Mouse (Mus musculus) testis, adult 2 months (tissue): ENCODE results near the gene Mdga1. TPM values are rescaled to one million over a fixed set of nuclear protein-coding genes. Genes with fewer than 3 reads are reported as not detected.

Source experiments
- H3K27ac ChIP-seq: fragments of 200-500 bp; 2 replicates; pipeline ENCODE4 v1.5.1; 2012; ENCODE audit warnings: low read depth, low read length; ENCODE audit not compliant: control insufficient read depth, insufficient read depth
- H3K27me3 ChIP-seq: fragments of 200-500 bp; 2 replicates; pipeline ENCODE4 v1.6.1; 2012; ENCODE audit warnings: mild to moderate bottlenecking, low read length, moderate library complexity; ENCODE audit not compliant: control insufficient read depth, insufficient read depth
- H3K36me3 ChIP-seq: fragments of 200-500 bp; 2 replicates; pipeline ENCODE4 v1.6.1; 2012; ENCODE audit warnings: mild to moderate bottlenecking, low read length; ENCODE audit not compliant: control insufficient read depth, insufficient read depth
- H3K4me1 ChIP-seq: fragments of 200-500 bp; 2 replicates; pipeline ENCODE4 v1.6.1; 2012; ENCODE audit warnings: low read length; ENCODE audit not compliant: control insufficient read depth, insufficient read depth
- H3K4me3 ChIP-seq: fragments of 200-500 bp; 2 replicates; pipeline ENCODE4 v1.5.1; 2012; ENCODE audit warnings: low read depth, mild to moderate bottlenecking, low read length, moderate library complexity, mixed read lengths; ENCODE audit not compliant: control insufficient read depth
- CTCF ChIP-seq: fragments of 200-500 bp; IDR thresholded peaks from 2 replicates; pipeline ENCODE4 v1.5.1; 2012; ENCODE audit warnings: low read depth, mild to moderate bottlenecking, inconsistent platforms, low read length, moderate library complexity; ENCODE audit not compliant: control insufficient read depth, insufficient read depth, insufficient replicate concordance
- POLR2A ChIP-seq: fragments of 200-500 bp; IDR thresholded peaks from 2 replicates; pipeline ENCODE4 v1.6.1; 2012; ENCODE audit warnings: low read depth, mild to moderate bottlenecking, inconsistent platforms, low read length, moderate library complexity; ENCODE audit not compliant: control insufficient read depth
- polyA plus RNA-seq: library from polyadenylated mRNA; depleted of rRNA; stranded (reverse); fragments of >200 nt; gene quantifications from 2 replicates; pipeline ENCODE4 v1.2.3, GENCODE M21; 2012

The Mdga1 gene
- polyA plus RNA-seq, 1 experiment: 0.42 TPM

DNA sequence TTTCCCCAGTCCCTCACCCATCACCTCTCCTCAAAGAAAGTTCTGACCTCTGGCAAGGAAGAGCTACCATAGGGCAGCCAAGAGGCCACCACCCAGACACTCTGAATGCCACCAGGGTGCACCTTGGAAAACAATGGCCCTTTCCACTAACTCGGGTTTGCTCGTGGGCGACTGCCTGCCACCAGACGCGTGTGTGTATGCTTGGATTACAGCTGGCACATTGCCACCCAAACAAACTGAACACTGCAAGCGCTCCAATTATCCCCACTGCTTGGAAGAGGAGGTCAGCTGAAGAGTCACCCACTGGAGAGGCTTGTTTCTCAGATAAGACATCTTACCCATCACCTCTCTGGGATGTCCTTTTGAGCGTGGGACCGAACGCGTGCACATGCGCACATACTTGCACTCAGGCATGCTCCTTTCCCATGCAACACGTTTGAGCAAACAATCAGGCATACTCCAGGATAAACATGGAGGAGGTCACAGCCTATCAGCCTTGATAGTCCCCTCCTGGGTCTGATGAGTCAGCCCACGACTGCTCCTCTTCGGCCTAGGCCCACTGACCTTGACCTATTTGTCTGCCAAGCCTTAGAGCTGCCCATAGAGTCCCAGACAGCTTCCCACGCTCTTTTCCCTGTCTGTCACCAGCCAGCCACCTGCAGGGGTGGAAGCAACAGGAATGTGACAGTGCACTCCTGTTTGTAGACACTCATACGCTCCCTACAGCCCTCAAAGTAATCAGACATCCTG, 67.3 kb downstream of the Mdga1 start:
- Histone ChIP-seq H3K27ac (no peak overlapping the region), H3K4me3 (no peak overlapping the region)
- TF ChIP-seq POLR2A (no peak), CTCF (no peak)

DNA sequence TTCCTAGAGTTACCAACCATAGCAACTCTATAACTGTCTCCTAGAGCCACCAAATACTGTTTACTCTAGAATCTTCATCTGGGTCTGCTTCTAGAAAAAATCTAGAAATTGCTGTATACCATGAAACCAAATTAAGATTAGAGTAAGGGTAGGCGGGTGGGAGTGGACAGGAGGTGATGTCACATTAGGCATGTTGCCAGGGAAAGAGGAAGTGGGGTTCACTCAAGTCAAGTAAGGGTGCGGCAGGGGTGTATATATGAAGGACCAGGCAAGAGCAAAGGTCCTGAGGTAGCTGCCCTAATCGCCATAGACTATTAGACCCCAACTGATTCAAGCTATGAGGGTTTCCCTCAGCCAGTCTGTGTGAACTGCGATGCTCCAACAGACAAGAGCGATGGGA, 69.6 kb downstream of the Mdga1 start:
- H3K4me1 ChIP-seq: peaks cover 2% of the 10 kb centered on the region; the same call in 1 of the 2 replicates
- no peak overlapping the region for H3K27ac ChIP-seq
- no peak overlapping the region for H3K4me3 ChIP-seq
- no peaks in the 10 kb centered on the region for H3K36me3 ChIP-seq
- H3K27me3 ChIP-seq: no peaks in the 10 kb centered on the region
- no peak for TF ChIP-seq POLR2A
- no peak for TF ChIP-seq CTCF

More for the DNA sequence above, 67.3 kb downstream of the Mdga1 start:
- Histone ChIP-seq H3K4me1 (no peaks in the 10 kb centered on the region), H3K27me3 (no peaks in the 10 kb centered on the region), H3K36me3 (no peaks in the 10 kb centered on the region)

DNA sequence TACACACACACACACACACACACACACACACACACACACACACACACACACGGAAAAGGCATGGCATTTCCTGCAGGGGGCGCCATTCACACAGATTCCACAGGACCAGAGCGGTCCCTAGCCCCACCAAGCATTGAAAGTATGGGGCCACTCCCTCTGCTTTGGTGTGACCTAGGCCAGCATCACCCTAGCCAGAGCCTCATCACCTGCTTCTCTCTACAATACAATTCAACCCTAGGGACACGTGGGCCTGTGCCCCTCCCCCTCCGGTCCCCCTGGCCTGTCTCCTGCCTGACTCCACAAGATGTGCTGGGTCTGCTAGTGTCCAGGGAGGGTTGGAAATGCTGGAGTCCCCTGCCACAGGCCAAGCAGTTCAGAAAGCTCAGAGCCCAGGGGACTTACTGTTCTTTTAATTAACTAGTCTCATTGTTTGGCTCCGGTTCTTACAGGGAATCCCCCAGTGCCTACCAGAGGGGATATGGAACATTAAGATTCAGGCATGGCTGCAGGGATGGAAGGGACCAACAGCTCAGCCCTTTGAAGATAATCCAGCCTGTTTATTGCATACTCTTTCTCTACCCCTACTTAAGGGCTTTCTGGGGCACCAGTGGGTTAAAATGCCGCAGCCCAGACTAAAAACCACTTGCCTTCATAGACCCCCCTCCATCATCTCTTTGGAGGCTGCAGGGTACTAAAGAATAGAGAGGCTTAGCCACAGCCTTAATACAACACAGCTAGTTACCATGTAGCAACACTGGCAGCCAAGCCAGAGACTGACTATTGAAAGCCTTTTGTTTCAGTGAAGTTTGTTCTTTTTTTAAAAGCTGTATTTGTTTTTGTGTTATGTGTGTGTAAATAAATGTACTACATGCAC, 73.5 kb downstream of the Mdga1 start:
- Histone ChIP-seq H3K27me3 (no peaks in the 10 kb centered on the region), H3K4me3 (no peak overlapping the region), H3K4me1 (peaks cover 2% of the 10 kb centered on the region; the same call in 1 of the 2 replicates), H3K36me3 (no peaks in the 10 kb centered on the region), H3K27ac (no peak overlapping the region)
- no peak for TF ChIP-seq POLR2A
- TF ChIP-seq CTCF: peak; percentile 65

DNA sequence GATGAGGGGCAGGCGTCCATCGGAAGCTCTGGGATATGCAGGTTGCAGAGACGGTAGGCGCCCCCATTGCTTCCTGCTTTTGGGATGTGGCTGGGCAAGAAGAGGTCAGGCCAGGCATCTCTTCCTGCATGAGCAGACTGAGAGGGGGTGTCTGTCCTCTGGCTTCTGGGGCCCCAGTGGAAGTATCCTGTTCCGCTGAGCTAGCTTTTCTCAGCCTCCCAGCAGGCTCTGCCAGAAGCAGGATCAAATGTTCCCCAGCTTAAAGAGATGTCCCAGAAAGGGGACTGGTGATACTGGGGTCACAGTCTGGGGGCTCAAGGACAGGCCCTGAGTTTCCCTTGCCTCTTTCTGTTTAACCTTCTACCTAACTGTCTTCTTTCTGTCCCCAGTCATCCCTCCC, 74.3 kb downstream of the Mdga1 start:
- Histone ChIP-seq H3K4me3 (no peak overlapping the region), H3K27ac (no peak overlapping the region), H3K4me1 (peaks cover 2% of the 10 kb centered on the region; the same call in 1 of the 2 replicates), H3K27me3 (no peaks in the 10 kb centered on the region), H3K36me3 (no peaks in the 10 kb centered on the region)
- TF ChIP-seq CTCF (no peak), POLR2A (no peak)

- TF ChIP-seq CTCF (no peak), POLR2A (no peak)
- Histone ChIP-seq H3K27ac (no peak overlapping the region), H3K27me3 (no peaks in the 10 kb centered on the region), H3K4me1 (peaks cover 2% of the 10 kb centered on the region; the same call in 1 of the 2 replicates), H3K36me3 (no peaks in the 10 kb centered on the region), H3K4me3 (no peak overlapping the region)
Measured at GRCm38 (mm10) chr17:29894965-29895364, 74.9 kb downstream of the Mdga1 start.

DNA sequence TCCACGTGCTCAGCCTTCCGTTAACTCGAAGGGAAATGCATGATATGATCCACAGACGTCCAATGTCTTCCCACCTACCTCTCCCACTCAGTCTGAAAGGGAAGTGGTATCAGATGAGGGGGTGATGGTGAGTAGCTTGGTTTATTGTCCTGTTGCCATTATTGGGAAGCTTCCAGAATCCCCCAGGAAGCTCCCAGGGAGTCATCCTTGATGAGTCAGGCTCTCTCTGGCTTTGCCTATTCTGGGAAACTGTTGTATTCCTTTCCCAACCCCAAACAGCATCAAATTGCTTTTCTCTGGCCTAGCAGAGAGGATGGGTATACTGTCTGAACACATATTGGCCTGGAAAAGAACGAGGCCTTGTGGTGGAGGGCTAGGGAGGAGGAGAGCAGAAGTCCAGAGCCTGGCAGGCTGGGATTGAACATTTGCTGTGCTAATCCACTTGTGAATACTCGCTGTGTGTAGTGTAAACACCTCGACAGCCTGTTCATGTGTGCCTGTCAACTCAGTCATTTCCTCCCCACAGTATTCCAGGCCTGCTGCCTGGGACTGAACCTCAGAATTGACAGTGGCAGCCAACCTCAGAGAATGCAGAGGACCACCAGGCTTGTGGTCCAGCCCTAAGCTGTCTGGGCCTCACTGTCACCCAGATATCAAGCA, 79.3 kb downstream of the Mdga1 start:
- peaks cover 6% of the 10 kb centered on the region for H3K4me1 ChIP-seq
- no peak overlapping the region for H3K4me3 ChIP-seq
- no peak for TF ChIP-seq POLR2A
- no peak for TF ChIP-seq CTCF
- no peaks in the 10 kb centered on the region for H3K36me3 ChIP-seq
- H3K27me3 ChIP-seq: peaks cover 6% of the 10 kb centered on the region
- no peak overlapping the region for H3K27ac ChIP-seq
